Mouse (Mus musculus) cerebellum, adult 11 months (tissue): Measurements from ENCODE around the gene BC052040.

Source experiments
- DNase-seq: peaks from one replicate; pipeline ENCODE4 v3.0.0; 2022

Gene BC052040

GRCm38 (mm10) chr2:115581241-115581988 is at the start of gene BC052040:
Gene BC052040 (plus strand): TSS chr2:115581716.
- DNase-seq = peak; percentile 84

GRCm38 (mm10) chr2:115538009-115538690 is 43.4 kb upstream of the BC052040 start:
- no peak for DNase-seq

GRCm38 (mm10) chr2:115538691-115539283 is 42.7 kb upstream of the BC052040 start:
- DNase-seq = no peak

- no peak for DNase-seq
Measured at GRCm38 (mm10) chr2:115539731-115540130, 41.8 kb upstream of the BC052040 start.

GRCm38 (mm10) chr2:115542401-115543123 is 39.0 kb upstream of the BC052040 start:
- DNase-seq = no peak

GRCm38 (mm10) chr2:115543212-115543611 is 38.3 kb upstream of the BC052040 start:
- DNase-seq = no peak

GRCm38 (mm10) chr2:115551901-115552300 is 29.6 kb upstream of the BC052040 start:
- DNase-seq = no peak

GRCm38 (mm10) chr2:115562155-115562827 is 19.2 kb upstream of the BC052040 start:
- no peak for DNase-seq

- DNase-seq = no peak
Measured at GRCm38 (mm10) chr2:115563436-115564093, 18.0 kb upstream of the BC052040 start.

GRCm38 (mm10) chr2:115571996-115572395 is 9.5 kb upstream of the BC052040 start:
- DNase-seq = no peak

- DNase-seq = no peak
Measured at GRCm38 (mm10) chr2:115574802-115575201, 6.7 kb upstream of the BC052040 start.

GRCm38 (mm10) chr2:115579171-115579900 is 2.2 kb upstream of the BC052040 start:
- DNase-seq = no peak

- DNase-seq = no peak
Measured at GRCm38 (mm10) chr2:115579976-115580375, 1.5 kb upstream of the BC052040 start.

- DNase-seq = peak; percentile 14
Measured at GRCm38 (mm10) chr2:115581989-115582608, 583 bp downstream of the BC052040 start.

GRCm38 (mm10) chr2:115583776-115584175 is 2.3 kb downstream of the BC052040 start:
- DNase-seq = no peak

GRCm38 (mm10) chr2:115590602-115591001 is 9.1 kb downstream of the BC052040 start:
- DNase-seq = no peak

- no peak for DNase-seq
Measured at GRCm38 (mm10) chr2:115592651-115593119, 11.2 kb downstream of the BC052040 start.

GRCm38 (mm10) chr2:115597017-115597416 is 15.5 kb downstream of the BC052040 start:
- DNase-seq = no peak

- no peak for DNase-seq
Measured at GRCm38 (mm10) chr2:115598266-115598665, 16.8 kb downstream of the BC052040 start.

- no peak for DNase-seq
Measured at GRCm38 (mm10) chr2:115600724-115601123, 19.2 kb downstream of the BC052040 start.

- DNase-seq = no peak
Measured at GRCm38 (mm10) chr2:115601280-115601679, 19.8 kb downstream of the BC052040 start.
